Mouse (Mus musculus): ENCODE measurements around the gene Ubr2. TPM values are rescaled to one million over a fixed set of nuclear protein-coding genes. Genes with fewer than 3 reads are reported as not detected.

Ubr2 gene
- total RNA-seq, 1 experiment, result 30.8 TPM

DNA sequence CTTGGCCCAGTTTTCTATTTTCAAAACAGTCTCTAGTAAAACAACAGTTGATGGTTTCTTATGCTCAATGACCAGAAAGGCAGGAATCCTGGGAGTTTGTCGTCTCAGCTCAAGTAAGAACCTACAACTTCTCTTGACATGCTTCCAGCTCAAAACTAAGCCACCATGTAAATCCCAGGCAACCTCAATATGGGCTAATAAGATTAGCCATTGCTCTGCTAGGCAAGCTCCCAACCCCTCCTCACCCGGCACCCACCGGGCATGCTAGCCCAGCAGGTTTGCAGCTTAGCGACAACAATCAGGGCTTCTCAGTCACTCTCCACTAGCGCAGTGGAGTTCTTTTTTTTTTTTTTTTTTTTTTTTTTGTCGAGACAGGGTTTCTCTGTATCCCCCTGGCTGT, 84.2 kb downstream of the Ubr2 start:
- peaks cover 12 to 22% of the 10 kb centered on the region in 2 experiments for H3K4me1 ChIP-seq (ENCODE audit: control insufficient read depth in 2 of 2, insufficient read depth in 2 of 2, low read length in 2 of 2, poor library complexity in 1 of 2)
- H3K36me3 ChIP-seq (ENCODE audit: control insufficient read depth, insufficient read depth, low read length, poor library complexity, severe bottlenecking), result peaks cover 7% of the 10 kb centered on the region; the same call in 1 of the 2 replicates
- no peak overlapping the region for H3K27ac ChIP-seq (ENCODE audit: insufficient read depth, low read depth, low read length, poor library complexity, severe bottlenecking)
- in situ Hi-C loops (cut with MboI; ENCODE audit: low sequenced_read_pairs in 2 of 2, unreplicated experiment in 2 of 2), result no loop called here
- no peak overlapping the region for H3K4me3 ChIP-seq (ENCODE audit: insufficient read depth in 1 of 2, low read depth in 1 of 2, low read length in 2 of 2, poor library complexity in 1 of 2, severe bottlenecking in 1 of 2)
- no peak overlapping the region for H3K9ac ChIP-seq (ENCODE audit: insufficient read depth, low read depth, low read length, poor library complexity, severe bottlenecking)
- no peak for DNase-seq (ENCODE audit: low read depth, low spot score)
- no peaks in the 10 kb centered on the region for H3K9me3 ChIP-seq (ENCODE audit: control insufficient read depth, insufficient read depth, low read depth, low read length)
- no peak for TF ChIP-seq HCFC1 (IDR thresholded peaks at IDR 0.05; ENCODE audit: borderline replicate concordance, insufficient read depth, low read length)
- TF ChIP-seq ZNF384 (IDR thresholded peaks at IDR 0.05; ENCODE audit: low read depth, low read length), result 0 out of 2 replicates have a peak, but pooled peaks have one; percentile 21

DNA sequence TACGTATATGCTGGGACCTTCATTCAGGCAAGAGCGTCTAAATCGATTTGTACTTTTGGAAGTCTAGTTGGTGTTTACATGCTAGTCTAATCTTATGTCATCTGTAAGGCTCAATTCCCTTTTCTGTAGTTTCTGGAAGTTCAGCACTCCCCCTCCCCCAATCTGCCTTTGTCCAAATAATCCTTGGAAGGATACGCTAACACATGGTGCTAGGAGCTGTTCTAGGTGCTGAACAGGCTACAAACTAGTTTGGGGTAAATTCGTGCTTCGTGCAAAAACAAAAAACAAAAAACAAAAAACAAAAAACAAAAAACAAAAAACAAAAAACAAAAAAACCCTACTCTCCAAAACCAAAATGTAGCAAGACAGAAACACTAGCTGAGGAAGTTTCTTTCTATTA, 89.5 kb downstream of the Ubr2 start:
- no peak overlapping the region for H3K4me3 ChIP-seq (ENCODE audit: insufficient read depth in 1 of 2, low read depth in 1 of 2, low read length in 2 of 2, poor library complexity in 1 of 2, severe bottlenecking in 1 of 2)
- no peak overlapping the region for H3K9ac ChIP-seq (ENCODE audit: insufficient read depth, low read depth, low read length, poor library complexity, severe bottlenecking)
- no peak for TF ChIP-seq CHD2 (IDR thresholded peaks at IDR 0.05; ENCODE audit: low read depth, low read length)
- TF ChIP-seq ZNF384 (IDR thresholded peaks at IDR 0.05; ENCODE audit: low read depth, low read length), result no peak
- no peak for TF ChIP-seq HCFC1 (IDR thresholded peaks at IDR 0.05; ENCODE audit: borderline replicate concordance, insufficient read depth, low read length)
- H3K36me3 ChIP-seq (ENCODE audit: control insufficient read depth, insufficient read depth, low read length, poor library complexity, severe bottlenecking), result no peaks in the 10 kb centered on the region
- H3K27ac ChIP-seq (ENCODE audit: insufficient read depth, low read depth, low read length, poor library complexity, severe bottlenecking), result no peak overlapping the region
- no peaks in the 10 kb centered on the region for H3K9me3 ChIP-seq (ENCODE audit: control insufficient read depth, insufficient read depth, low read depth, low read length)
- H3K4me1 ChIP-seq (ENCODE audit: control insufficient read depth in 2 of 2, insufficient read depth in 2 of 2, low read length in 2 of 2, poor library complexity in 1 of 2), result peaks cover 0 to 9% of the 10 kb centered on the region in 2 experiments; a peak in 2 of 4 replicates
- DNase-seq (ENCODE audit: low read depth, low spot score), result peak; percentile 43
- in situ Hi-C loops (cut with MboI; ENCODE audit: low sequenced_read_pairs in 2 of 2, unreplicated experiment in 2 of 2), result no loop called here

DNA sequence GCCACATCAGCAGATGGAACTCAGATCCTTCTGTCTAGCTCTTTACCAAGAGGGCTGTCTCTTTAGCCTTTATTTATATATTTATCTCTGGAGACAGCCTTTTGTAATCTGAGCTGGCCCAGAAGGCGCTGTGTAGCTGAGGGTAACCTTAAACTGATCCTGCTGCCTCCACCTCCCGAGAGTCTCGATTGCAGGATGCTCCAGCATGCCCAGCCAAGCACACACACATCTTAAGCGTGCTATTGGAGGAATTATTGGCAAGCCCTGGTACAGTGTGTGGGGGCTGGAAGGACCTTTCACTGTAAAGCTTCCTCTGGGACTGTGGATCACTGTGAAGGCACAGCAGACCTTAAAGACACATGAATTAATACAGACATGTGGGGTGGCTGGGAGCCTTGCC, 91.4 kb downstream of the Ubr2 start:
- H3K4me3 ChIP-seq (ENCODE audit: insufficient read depth in 1 of 2, low read depth in 1 of 2, low read length in 2 of 2, poor library complexity in 1 of 2, severe bottlenecking in 1 of 2), result no peak overlapping the region
- H3K9me3 ChIP-seq (ENCODE audit: control insufficient read depth, insufficient read depth, low read depth, low read length), result no peaks in the 10 kb centered on the region
- no peak for TF ChIP-seq MAFK (IDR thresholded peaks at IDR 0.05; ENCODE audit: insufficient read depth, low read depth, low read length)
- TF ChIP-seq ZC3H11A (IDR thresholded peaks at IDR 0.05; ENCODE audit: borderline replicate concordance, low read depth, low read length), result no peak
- no peak for TF ChIP-seq HCFC1 (IDR thresholded peaks at IDR 0.05; ENCODE audit: borderline replicate concordance, insufficient read depth, low read length)
- no peak for TF ChIP-seq CHD2 (IDR thresholded peaks at IDR 0.05; ENCODE audit: low read depth, low read length)
- TF ChIP-seq ZNF384 (IDR thresholded peaks at IDR 0.05; ENCODE audit: low read depth, low read length), result no peak
- DNase-seq (ENCODE audit: low read depth, low spot score), result no peak
- no peak overlapping the region for H3K9ac ChIP-seq (ENCODE audit: insufficient read depth, low read depth, low read length, poor library complexity, severe bottlenecking)
- H3K27ac ChIP-seq (ENCODE audit: insufficient read depth, low read depth, low read length, poor library complexity, severe bottlenecking), result no peak overlapping the region
- in situ Hi-C loops (cut with MboI; ENCODE audit: low sequenced_read_pairs in 2 of 2, unreplicated experiment in 2 of 2), result no loop called here
- peaks cover 0 to 9% of the 10 kb centered on the region in 2 experiments; a peak in 1 of 4 replicates for H3K4me1 ChIP-seq (ENCODE audit: control insufficient read depth in 2 of 2, insufficient read depth in 2 of 2, low read length in 2 of 2, poor library complexity in 1 of 2)
- no peaks in the 10 kb centered on the region for H3K36me3 ChIP-seq (ENCODE audit: control insufficient read depth, insufficient read depth, low read length, poor library complexity, severe bottlenecking)

DNA sequence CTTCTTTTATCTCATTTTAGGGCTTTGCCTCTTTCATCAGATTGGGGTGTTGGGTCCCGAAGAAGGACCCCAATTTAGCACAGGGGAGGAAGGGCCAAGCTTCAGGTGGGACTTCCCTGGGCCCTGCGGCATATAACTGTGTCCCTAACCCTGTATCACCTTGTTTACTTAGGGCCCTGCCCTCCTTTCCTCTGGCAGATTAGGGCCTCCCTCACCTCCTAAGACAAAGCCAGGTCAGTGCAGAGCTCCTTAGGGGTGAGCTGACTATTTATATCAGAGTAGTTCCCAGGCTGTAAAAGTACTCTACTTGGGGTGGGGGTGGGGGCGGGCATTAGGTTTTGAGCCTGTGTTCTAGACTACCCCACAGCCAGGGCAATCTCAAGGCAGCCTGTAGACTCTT, 95.2 kb downstream of the Ubr2 start:
- H3K36me3 ChIP-seq (ENCODE audit: control insufficient read depth, insufficient read depth, low read length, poor library complexity, severe bottlenecking), result no peaks in the 10 kb centered on the region
- H3K4me1 ChIP-seq (ENCODE audit: control insufficient read depth in 2 of 2, insufficient read depth in 2 of 2, low read length in 2 of 2, poor library complexity in 1 of 2), result peaks cover 0 to 17% of the 10 kb centered on the region in 2 experiments; a peak in 1 of 4 replicates
- in situ Hi-C loops (cut with MboI; ENCODE audit: low sequenced_read_pairs in 2 of 2, unreplicated experiment in 2 of 2), result no loop called here
- no peak overlapping the region for H3K9ac ChIP-seq (ENCODE audit: insufficient read depth, low read depth, low read length, poor library complexity, severe bottlenecking)
- H3K9me3 ChIP-seq (ENCODE audit: control insufficient read depth, insufficient read depth, low read depth, low read length), result no peaks in the 10 kb centered on the region
- H3K27ac ChIP-seq (ENCODE audit: insufficient read depth, low read depth, low read length, poor library complexity, severe bottlenecking), result no peak overlapping the region
- no peak for DNase-seq (ENCODE audit: low read depth, low spot score)
- no peak overlapping the region for H3K4me3 ChIP-seq (ENCODE audit: insufficient read depth in 1 of 2, low read depth in 1 of 2, low read length in 2 of 2, poor library complexity in 1 of 2, severe bottlenecking in 1 of 2)
- TF ChIP-seq ZC3H11A (IDR thresholded peaks at IDR 0.05; ENCODE audit: borderline replicate concordance, low read depth, low read length) (no peak), HCFC1 (IDR thresholded peaks at IDR 0.05; ENCODE audit: borderline replicate concordance, insufficient read depth, low read length) (no peak)

DNA sequence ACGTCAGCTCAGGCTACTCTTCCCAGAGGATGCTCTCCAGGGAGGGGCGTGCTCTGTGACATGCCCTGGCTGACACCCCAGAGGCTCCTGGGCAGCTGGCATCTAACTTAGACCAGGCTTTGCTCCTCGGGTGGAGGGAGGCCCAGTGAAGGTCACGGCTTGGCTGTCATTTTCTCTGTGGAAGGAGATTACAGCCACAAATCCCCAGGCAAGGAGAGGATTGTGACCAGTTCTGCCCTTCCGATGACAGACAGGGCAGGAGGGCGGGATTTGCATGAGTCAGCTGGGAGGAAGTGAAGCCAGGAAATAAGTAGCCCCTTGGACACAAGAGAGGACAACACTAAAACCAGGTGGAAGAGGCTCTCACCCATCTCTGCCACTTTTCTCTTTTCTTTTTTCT, 98.0 kb downstream of the Ubr2 start:
- no peaks in the 10 kb centered on the region for H3K9me3 ChIP-seq (ENCODE audit: control insufficient read depth, insufficient read depth, low read depth, low read length)
- in situ Hi-C loops (cut with MboI; ENCODE audit: low sequenced_read_pairs in 2 of 2, unreplicated experiment in 2 of 2), result no loop called here
- H3K27ac ChIP-seq (ENCODE audit: insufficient read depth, low read depth, low read length, poor library complexity, severe bottlenecking), result no peak overlapping the region
- DNase-seq (ENCODE audit: low read depth, low spot score), result no peak
- TF ChIP-seq ZNF384 (IDR thresholded peaks at IDR 0.05; ENCODE audit: low read depth, low read length), result no peak
- H3K9ac ChIP-seq (ENCODE audit: insufficient read depth, low read depth, low read length, poor library complexity, severe bottlenecking), result no peak overlapping the region
- H3K4me1 ChIP-seq (ENCODE audit: control insufficient read depth in 2 of 2, insufficient read depth in 2 of 2, low read length in 2 of 2, poor library complexity in 1 of 2), result peaks cover 0 to 11% of the 10 kb centered on the region in 2 experiments; a peak in 1 of 4 replicates
- no peak overlapping the region for H3K4me3 ChIP-seq (ENCODE audit: insufficient read depth in 1 of 2, low read depth in 1 of 2, low read length in 2 of 2, poor library complexity in 1 of 2, severe bottlenecking in 1 of 2)
- no peaks in the 10 kb centered on the region for H3K36me3 ChIP-seq (ENCODE audit: control insufficient read depth, insufficient read depth, low read length, poor library complexity, severe bottlenecking)

All from ES-E14 (cell line).